Mouse (Mus musculus) stomach, embryonic 14.5 days (tissue): ENCODE results near the gene Gm8271. TPM values are rescaled to one million over a fixed set of nuclear protein-coding genes. Genes with fewer than 3 reads are reported as not detected.
"Not testable (repeated sequence)": the region's sequence is repeated elsewhere in the genome, so short reads cannot be mapped to it uniquely, and the experiment has no call there.

Source experiments
- ATAC-seq: fragments of 200-750 bp; cut with Nextera tagmentation; 2 replicates; pipeline ENCODE4 v1.8.0; 2017; ENCODE audit warnings: low read depth, moderate TSS enrichment; ENCODE audit not compliant: insufficient number of reproducible peaks, insufficient read depth, low FRiP score
- H3K27ac ChIP-seq: fragments of 300-500 bp; sonication (generic); 2 replicates; pipeline ENCODE4 v1.5.1; 2014; ENCODE audit warnings: mild to moderate bottlenecking, low read length, moderate library complexity, mixed read lengths
- H3K27me3 ChIP-seq: fragments of 300-500 bp; sonication (generic); 2 replicates; pipeline ENCODE4 v1.6.1; 2014; ENCODE audit warnings: low read length, control low read depth, mixed read lengths; ENCODE audit not compliant: control insufficient read depth, insufficient read depth
- H3K36me3 ChIP-seq: fragments of 300-500 bp; sonication (generic); 2 replicates; pipeline ENCODE4 v1.6.1; 2014; ENCODE audit warnings: mild to moderate bottlenecking, control low read depth, low read length, moderate library complexity, mixed read lengths; ENCODE audit not compliant: control insufficient read depth, insufficient read depth
- H3K4me1 ChIP-seq: fragments of 300-500 bp; sonication (generic); 2 replicates; pipeline ENCODE4 v1.6.1; 2014; ENCODE audit warnings: low read length, control low read depth, mixed read lengths; ENCODE audit not compliant: control insufficient read depth, insufficient read depth
- H3K4me2 ChIP-seq: fragments of 300-500 bp; sonication (generic); replicated peaks from 2 replicates; pipeline ENCODE4 v1.6.1; 2014; ENCODE audit warnings: low read depth, low read length, control low read depth
- H3K4me3 ChIP-seq: fragments of 300-500 bp; sonication (generic); 2 replicates; pipeline ENCODE4 v1.5.1; 2014; ENCODE audit warnings: low read depth, low read length, control low read depth
- H3K9ac ChIP-seq: fragments of 300-500 bp; sonication (generic); replicated peaks from 2 replicates; pipeline ENCODE4 v1.6.1; 2014; ENCODE audit warnings: low read depth, mild to moderate bottlenecking, control low read depth, low read length, moderate library complexity, mixed read lengths
- H3K9me3 ChIP-seq: fragments of 300-500 bp; sonication (generic); 2 replicates; pipeline ENCODE4 v1.6.1; 2016; ENCODE audit warnings: low read depth, low read length, control low read depth; ENCODE audit not compliant: control insufficient read depth
- WGBS: fragments of 180-500 bp; shearing (Covaris S2); extraction: QIAGEN DNeasy Blood & Tissue Kit; methylation state at CpG from one replicate; pipeline ENCODE4 v1.1.7; 2014; 5-methylcytosine and 5-hydroxymethylcytosine counted together
- polyA plus RNA-seq: library from polyadenylated mRNA; unstranded; fragments of >200 nt; fragmentation: Nextera tagmentation; extraction: Ambion mirVana; gene quantifications from 2 replicates; pipeline ENCODE4 v1.2.1, GENCODE M21; 2014

Gene Gm8271
- polyA plus RNA-seq = not detected in 2 replicates

DNA sequence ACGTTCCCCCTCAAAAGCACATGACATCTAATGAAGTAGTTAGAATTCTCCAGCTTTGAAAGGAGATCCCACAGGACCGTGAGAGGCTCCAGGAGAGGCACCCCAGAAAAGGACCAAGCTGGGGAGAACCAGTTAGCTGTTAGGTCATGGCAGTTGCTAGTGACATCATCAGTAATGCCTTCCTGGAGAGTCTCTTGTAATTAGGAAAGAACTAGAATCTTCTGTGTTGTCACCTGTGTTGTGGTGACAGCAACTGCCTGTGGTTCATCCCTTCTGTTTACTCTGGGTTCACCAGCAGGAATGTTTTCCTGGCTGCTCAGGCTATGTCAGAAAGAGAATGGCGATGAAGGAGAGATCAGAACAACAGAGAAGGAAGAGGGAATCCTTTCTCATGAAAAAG is at the start of gene Gm8271:
Gm8271 (plus strand) TSS at position 301 of the 400 bp plus-strand sequence.
- no CpG with 5 or more reads among the region's 3 CpGs for WGBS
- H3K27me3 ChIP-seq = not testable (repeated sequence)

DNA sequence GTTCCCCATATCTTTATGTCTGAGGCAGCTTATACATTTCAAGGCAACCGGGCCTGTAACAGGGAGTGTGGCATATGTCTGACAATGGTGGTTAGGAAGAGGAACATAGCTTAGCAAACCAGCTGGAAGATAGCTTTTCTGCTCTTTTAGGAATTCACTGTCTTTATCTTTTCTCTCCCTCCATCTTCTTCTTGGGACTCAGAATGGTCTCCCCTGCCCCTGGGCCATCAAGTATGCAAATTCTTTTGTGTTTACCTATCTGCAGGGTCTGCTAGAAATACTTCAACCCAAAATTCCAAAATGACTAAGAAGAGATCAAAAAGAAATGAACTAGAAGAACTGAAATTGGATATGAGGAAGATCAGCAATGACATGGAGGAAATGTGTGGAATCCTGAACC is 21.4 kb upstream of the Gm8271 start, which contains the start of gene Gm3317:
Gm3317 (plus strand) TSS at position 301 of the 400 bp plus-strand sequence.
- WGBS = no CpG with 5 or more reads among the region's 1 CpGs
- H3K27ac ChIP-seq, H3K9ac ChIP-seq, H3K4me1 ChIP-seq, H3K36me3 ChIP-seq, H3K4me3 ChIP-seq, H3K27me3 ChIP-seq, H3K9me3 ChIP-seq, ATAC-seq, H3K4me2 ChIP-seq: not testable (repeated sequence)

More for the DNA sequence above, at the start of gene Gm8271:
- H3K36me3 ChIP-seq, H3K27ac ChIP-seq, H3K4me2 ChIP-seq, H3K4me3 ChIP-seq, H3K4me1 ChIP-seq, H3K9me3 ChIP-seq, ATAC-seq, H3K9ac ChIP-seq: not testable (repeated sequence)

Other genes with a start within 250 kb of the Gm8271 start
- not detected in 2 replicates for gene Gm8297, start 201.9 kb upstream of the Gm8271 start, polyA plus RNA-seq
- gene Gm3298, start 169.9 kb upstream of the Gm8271 start, polyA plus RNA-seq = 0.82 TPM in 1 of 2 replicates, not detected in the other
- not detected in 2 replicates for gene 4930555G01Rik, start 135.2 kb upstream of the Gm8271 start, polyA plus RNA-seq
- gene Gm8281, start 114.8 kb upstream of the Gm8271 start, polyA plus RNA-seq = 2.5 and 2.6 TPM in 2 replicates
- gene Gm8279, start 54.3 kb upstream of the Gm8271 start, polyA plus RNA-seq = not detected in 2 replicates
- gene Gm3317, start 21.3 kb upstream of the Gm8271 start, polyA plus RNA-seq = not detected in 2 replicates
- not detected in 2 replicates for gene Gm3526, start 74.8 kb downstream of the Gm8271 start, polyA plus RNA-seq
- not detected in 2 replicates for gene Gm3542, start 149.1 kb downstream of the Gm8271 start, polyA plus RNA-seq
- not detected in 2 replicates for gene Gm3500, start 203.3 kb downstream of the Gm8271 start, polyA plus RNA-seq